Mouse (Mus musculus) gastrocnemius, adult 2 months (tissue): ENCODE data around the gene Pygo1. TPM values are rescaled to one million over a fixed set of nuclear protein-coding genes. Genes with fewer than 3 reads are reported as not detected.

Experiments
- DNase-seq: peaks from one replicate; pipeline ENCODE4 v3.0.0; 2022
- H3K27ac ChIP-seq: fragments of 200-600 bp; 2 replicates; pipeline ENCODE4 v1.8.1; 2022; ENCODE audit warnings: mild to moderate bottlenecking
- H3K4me3 ChIP-seq: fragments of 200-600 bp; 2 replicates; pipeline ENCODE4 v1.8.1; 2022; ENCODE audit warnings: mild to moderate bottlenecking, moderate library complexity
- CTCF ChIP-seq: fragments of 200-600 bp; IDR thresholded peaks from 2 replicates; pipeline ENCODE4 v1.8.1; 2022; ENCODE audit warnings: antibody characterized with exemption, mild to moderate bottlenecking, moderate library complexity
- intact Hi-C: fragments of 180-260 bp; cut with DNase I; formaldehyde crosslinking; loops from one replicate; pipeline ENCODE4 v1.15.1; 2025
- long read RNA-seq, 2 experiments: library from polyadenylated mRNA; stranded (forward); transcript quantifications; one replicate each; pipeline ENCODE4 v2.0.0; 2021
- total RNA-seq, 2 experiments: library from RNA; stranded (reverse); gene quantifications; 2 replicates each; pipeline ENCODE4 v1.2.3; 2021

Pygo1 gene
- 10 to 100 TPM; 11.6 to 15.4 TPM for total RNA-seq
- long read RNA-seq, experiment 1, full-length matches to known transcripts, result 7 of 13 reads
- long read RNA-seq, experiment 1, partial matches to known transcripts, result 1 of 13 reads
- long read RNA-seq, experiment 1, other reads (novel, unspliced or antisense), result 5 of 13 reads
- long read RNA-seq, experiment 2, full-length matches to known transcripts, result 8 of 16 reads
- long read RNA-seq, experiment 2, partial matches to known transcripts, result 0 of 16 reads
- long read RNA-seq, experiment 2, other reads (novel, unspliced or antisense), result 8 of 16 reads

GRCm38 (mm10) chr9:72925021-72925934, at the start of gene Pygo1:
Gene Pygo1 (plus strand): TSS chr9:72925645.
- TF ChIP-seq CTCF, result no peak
- intact Hi-C loops, result loop anchor here (5.0 kb wide), 1 partner anchor 33 kb away; no protein-coding TSS in a partner anchor
- DNase-seq, result peak; percentile 75
- peak within 1 kb of the TSS; percentile 89 for H3K27ac ChIP-seq
- peak within 1 kb of the TSS; percentile 90 for H3K4me3 ChIP-seq

GRCm38 (mm10) chr9:72875878-72876277, 49.6 kb upstream of the Pygo1 start:
- intact Hi-C loops, result no loop called here
- peak; percentile 17; the same call in 1 of the 2 replicates for TF ChIP-seq CTCF
- Histone ChIP-seq H3K27ac (no peak overlapping the region), H3K4me3 (no peak overlapping the region)
- no peak for DNase-seq

- Histone ChIP-seq H3K27ac (no peak overlapping the region), H3K4me3 (no peak overlapping the region)
- intact Hi-C loops, result no loop called here
- no peak for DNase-seq
- no peak for TF ChIP-seq CTCF
These were observed 47.5 kb upstream of the Pygo1 start for GRCm38 (mm10) chr9:72877905-72878304.

DNA sequence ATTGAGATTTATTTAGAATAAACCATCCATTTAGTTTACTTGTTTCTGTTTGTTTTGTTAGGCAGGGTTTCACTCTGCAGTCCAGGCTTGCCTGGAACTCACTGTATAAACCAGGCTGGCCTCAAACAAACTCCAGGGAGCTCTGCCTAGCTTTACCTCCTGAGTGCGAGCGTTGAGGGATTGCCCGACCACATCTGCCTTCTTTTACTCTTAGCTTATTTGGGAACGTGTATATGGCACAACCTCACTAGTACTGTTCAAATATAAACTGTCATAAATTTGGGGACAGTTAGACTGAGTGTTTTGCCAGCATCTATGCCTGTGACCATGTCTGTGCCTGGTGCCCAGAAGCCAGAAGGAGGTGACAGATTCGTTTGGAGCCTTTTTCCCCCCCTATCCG, 46.8 kb upstream of the Pygo1 start:
- TF ChIP-seq CTCF, result no peak
- no peak overlapping the region for H3K4me3 ChIP-seq
- H3K27ac ChIP-seq, result no peak overlapping the region
- DNase-seq, result no peak
- intact Hi-C loops, result no loop called here

DNA sequence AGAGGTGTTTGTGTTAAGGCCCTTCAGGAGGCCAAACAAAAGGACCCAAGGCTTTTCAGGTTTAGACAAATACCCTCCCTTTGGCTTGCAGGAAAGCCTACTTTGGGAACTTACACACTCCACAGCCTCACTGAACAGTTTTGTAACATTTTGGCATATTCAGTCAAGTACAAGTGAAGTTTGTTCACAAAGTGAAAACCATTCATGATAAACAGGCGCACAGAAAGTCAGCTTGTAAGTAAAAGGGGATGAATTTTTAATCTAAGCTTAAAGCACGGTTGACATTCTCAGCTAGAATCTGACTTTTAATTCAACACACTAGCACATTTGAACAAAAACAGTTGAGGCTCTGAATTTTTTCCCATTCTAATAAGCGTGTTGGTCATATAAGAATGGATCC, 45.8 kb upstream of the Pygo1 start:
- Histone ChIP-seq H3K4me3 (no peak overlapping the region), H3K27ac (no peak overlapping the region)
- intact Hi-C loops, result no loop called here
- no peak for DNase-seq
- TF ChIP-seq CTCF, result no peak

- intact Hi-C loops, result loop anchor here (5.0 to 10.0 kb wide), 2 partner anchors 73 to 426 kb away; partner anchors contain the start of gene Prtg
- H3K4me3 ChIP-seq, result no peak overlapping the region
- no peak for TF ChIP-seq CTCF
- peak overlapping the region; percentile 71 for H3K27ac ChIP-seq
- DNase-seq, result no peak
These were observed 45.1 kb upstream of the Pygo1 start for GRCm38 (mm10) chr9:72880225-72880960.

GRCm38 (mm10) chr9:72881026-72881768, 44.2 kb upstream of the Pygo1 start:
- DNase-seq, result peak; percentile 36

GRCm38 (mm10) chr9:72883940-72884339, 41.5 kb upstream of the Pygo1 start:
- intact Hi-C loops, result loop anchor here (1.0 to 10.0 kb wide), 3 partner anchors 77 to 429 kb away; partner anchors contain the start of gene Prtg
- peak; percentile 38 for DNase-seq

More at GRCm38 (mm10) chr9:72881026-72881768, 44.2 kb upstream of the Pygo1 start:
- TF ChIP-seq CTCF, result no peak
- peak overlapping the region; percentile 23; the same call in 1 of the 2 replicates for H3K4me3 ChIP-seq
- intact Hi-C loops, result loop anchor here (5.0 to 10.0 kb wide), 2 partner anchors 74 to 426 kb away; partner anchors contain the start of gene Prtg
- peak overlapping the region; percentile 71 for H3K27ac ChIP-seq

DNA sequence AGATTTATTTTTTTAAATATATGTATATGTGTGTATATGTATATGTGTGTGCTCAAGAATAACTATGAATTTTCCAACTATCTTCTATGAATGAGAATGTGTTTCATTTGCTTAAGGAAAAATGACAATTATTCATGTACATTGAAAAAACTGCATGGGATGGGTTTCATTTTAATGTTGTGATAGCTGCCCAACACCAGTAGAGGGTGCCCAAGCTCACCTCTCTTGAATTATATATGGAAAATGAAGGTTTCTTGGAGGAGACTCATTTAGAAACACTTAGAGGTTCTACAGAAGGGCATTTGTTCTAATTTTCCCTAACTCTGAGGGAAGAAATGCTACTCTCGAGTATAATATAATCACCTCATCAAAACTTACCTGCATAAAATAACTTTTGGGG, 35.7 kb upstream of the Pygo1 start:
- intact Hi-C loops, result loop anchor here (5.0 to 10.0 kb wide), 5 partner anchors 38 to 435 kb away; partner anchors contain the start of genes Ccpg1, Ccpg1os, Dyx1c1 and Gm44503
- H3K4me3 ChIP-seq, result no peak overlapping the region
- no peak for DNase-seq
- no peak overlapping the region for H3K27ac ChIP-seq
- peak; percentile 76 for TF ChIP-seq CTCF

More at GRCm38 (mm10) chr9:72883940-72884339, 41.5 kb upstream of the Pygo1 start:
- Histone ChIP-seq H3K27ac (no peak overlapping the region), H3K4me3 (no peak overlapping the region)
- peak; percentile 89 for TF ChIP-seq CTCF

DNA sequence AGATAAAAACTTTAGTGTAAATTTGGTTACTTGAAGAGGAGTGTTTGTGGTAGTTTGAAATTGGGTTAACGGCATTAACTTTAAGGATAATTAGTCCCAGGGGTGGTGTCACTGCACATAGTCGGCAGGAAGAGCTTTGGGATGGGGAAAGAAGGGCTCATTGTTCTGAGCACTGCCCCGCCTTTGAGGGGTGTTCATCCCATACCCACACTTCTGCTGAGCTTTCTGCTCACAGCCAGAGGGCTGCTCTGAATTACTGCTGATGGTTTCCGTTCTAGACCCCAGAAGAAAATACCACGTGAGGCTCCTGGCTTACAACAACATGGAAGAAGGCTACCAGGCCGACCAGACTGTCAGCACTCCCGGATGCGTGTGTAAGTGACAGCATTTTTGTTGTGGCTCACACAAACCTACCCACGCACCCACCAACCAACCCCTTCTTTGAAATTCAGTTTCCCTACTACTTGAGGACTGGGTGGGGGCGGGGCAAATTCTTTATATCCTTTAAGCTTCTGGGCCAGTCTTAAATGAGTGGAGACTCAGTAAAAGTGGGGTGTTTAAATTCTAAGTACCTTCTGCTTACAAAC, 34.9 kb upstream of the Pygo1 start:
- H3K4me3 ChIP-seq, result no peak overlapping the region
- TF ChIP-seq CTCF, result no peak
- intact Hi-C loops, result loop anchor here (5.0 kb wide), 4 partner anchors 37 to 202 kb away; partner anchors contain the start of genes Ccpg1, Ccpg1os, Dyx1c1 and Gm44503

GRCm38 (mm10) chr9:72892761-72893160, 32.7 kb upstream of the Pygo1 start:
- intact Hi-C loops, result loop anchor here (5.0 kb wide), 4 partner anchors 35 to 200 kb away; partner anchors contain the start of genes Ccpg1, Ccpg1os, Dyx1c1 and Gm44503
- Histone ChIP-seq H3K4me3 (no peak overlapping the region), H3K27ac (no peak overlapping the region)
- DNase-seq, result no peak
- no peak for TF ChIP-seq CTCF

More for the DNA sequence above, 34.9 kb upstream of the Pygo1 start:
- H3K27ac ChIP-seq, result no peak overlapping the region
- DNase-seq, result no peak
